Mouse (Mus musculus) forebrain, embryonic 13.5 days (tissue): ENCODE data around the gene Srcin1. TPM values are rescaled to one million over a fixed set of nuclear protein-coding genes. Genes with fewer than 3 reads are reported as not detected.
A peak's percentile ranks its signal among the peaks of the same experiment; 100 is the strongest.

Experiments
- ATAC-seq: fragments of 200-750 bp; cut with Nextera tagmentation; 2 replicates; pipeline ENCODE4 v1.8.0; 2017
- H3K27ac ChIP-seq: fragments of 300-500 bp; sonication (generic); 2 replicates; pipeline ENCODE4 v1.5.1; 2015; ENCODE audit warnings: inconsistent platforms, mild to moderate bottlenecking, moderate library complexity
- H3K27me3 ChIP-seq: fragments of 300-500 bp; sonication (generic); 2 replicates; pipeline ENCODE4 v1.6.1; 2015; ENCODE audit warnings: mild to moderate bottlenecking, inconsistent platforms
- H3K36me3 ChIP-seq: fragments of 300-500 bp; sonication (generic); 2 replicates; pipeline ENCODE4 v1.6.1; 2015; ENCODE audit warnings: mild to moderate bottlenecking, inconsistent platforms; ENCODE audit not compliant: poor library complexity, severe bottlenecking
- H3K4me1 ChIP-seq: fragments of 300-500 bp; sonication (generic); 2 replicates; pipeline ENCODE4 v1.6.1; 2015; ENCODE audit warnings: inconsistent platforms
- H3K4me2 ChIP-seq: fragments of 300-500 bp; sonication (generic); 2 replicates; pipeline ENCODE4 v1.6.1; 2015; ENCODE audit warnings: inconsistent platforms, mild to moderate bottlenecking, moderate library complexity
- H3K4me3 ChIP-seq: fragments of 300-500 bp; sonication (generic); 2 replicates; pipeline ENCODE4 v1.5.1; 2015; ENCODE audit warnings: mild to moderate bottlenecking, inconsistent platforms
- H3K9ac ChIP-seq: fragments of 300-500 bp; sonication (generic); 2 replicates; pipeline ENCODE4 v1.6.1; 2015; ENCODE audit warnings: mild to moderate bottlenecking, inconsistent platforms
- H3K9me3 ChIP-seq: fragments of 300-500 bp; sonication (generic); replicated peaks from 2 replicates; pipeline ENCODE4 v1.6.1; 2016; ENCODE audit warnings: inconsistent platforms
- WGBS: fragments of 180-500 bp; shearing (Covaris S2); methylation state at CpG from one replicate; pipeline ENCODE4 v1.1.7; 2015; 5-methylcytosine and 5-hydroxymethylcytosine counted together
- polyA plus RNA-seq: library from polyadenylated mRNA; unstranded; fragments of >200 nt; fragmentation: Nextera tagmentation; extraction: Ambion mirVana; gene quantifications from 2 replicates; pipeline ENCODE4 v1.2.1, GENCODE M21; 2015

Srcin1 gene
- polyA plus RNA-seq, 1 experiment from 2014 or later: 5.6 TPM

DNA sequence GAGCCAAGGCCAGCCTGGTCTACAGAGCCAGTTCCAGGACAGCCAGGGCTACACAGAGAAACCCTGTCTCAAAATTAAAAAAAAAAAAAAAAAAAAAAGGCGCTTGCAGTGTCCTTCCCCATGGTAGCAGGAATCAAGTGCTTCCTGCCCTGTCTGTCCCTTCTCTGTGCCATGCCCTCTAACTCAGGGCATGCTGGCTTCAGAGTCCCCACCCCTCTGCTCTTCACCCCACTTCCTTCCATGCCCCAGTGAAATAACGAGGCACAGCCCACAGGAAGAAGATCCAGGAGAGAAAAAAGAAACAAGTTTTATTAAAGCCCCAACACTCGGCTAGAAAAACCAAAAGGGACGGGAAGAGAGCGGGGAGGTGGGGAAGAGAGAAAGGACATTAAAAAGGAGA, 66.9 kb downstream of the Srcin1 start:
- no peaks in the 10 kb centered on the region for H3K36me3 ChIP-seq
- peaks cover 18% of the 10 kb centered on the region for H3K4me1 ChIP-seq
- no peaks in the 10 kb centered on the region for H3K27me3 ChIP-seq
- H3K4me2 ChIP-seq: no peak overlapping the region
- no peak overlapping the region for H3K4me3 ChIP-seq
- no peak overlapping the region for H3K27ac ChIP-seq
- no peaks in the 10 kb centered on the region for H3K9me3 ChIP-seq
- WGBS: 50% methylated on average over 4 of the region's 5 CpGs
- no peak for ATAC-seq
- H3K9ac ChIP-seq: no peak overlapping the region

DNA sequence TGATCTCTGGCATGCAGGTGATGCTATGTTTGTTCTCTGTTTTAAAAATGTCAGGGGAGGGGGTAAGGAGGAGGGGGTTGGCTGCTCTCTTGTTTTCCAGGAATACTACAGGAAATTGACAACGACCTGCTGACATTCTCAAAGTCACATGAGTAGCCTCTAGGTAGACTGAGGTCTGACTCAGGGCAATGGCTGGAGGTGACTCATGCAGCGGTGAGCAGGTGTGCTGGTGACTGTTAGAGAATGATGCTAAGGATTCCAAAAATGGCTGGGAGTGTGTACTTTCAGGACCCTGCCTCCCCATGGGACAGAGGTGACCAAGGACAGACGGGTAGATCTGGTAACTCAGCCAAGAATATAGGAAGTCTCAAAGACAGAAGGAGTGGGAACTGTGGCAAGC, 67.8 kb downstream of the Srcin1 start:
- WGBS: 90% methylated on average over 3 of the region's 3 CpGs
- Histone ChIP-seq H3K4me1 (peaks cover 18% of the 10 kb centered on the region), H3K9me3 (no peaks in the 10 kb centered on the region), H3K27ac (no peak overlapping the region), H3K4me2 (no peak overlapping the region), H3K4me3 (no peak overlapping the region), H3K27me3 (no peaks in the 10 kb centered on the region), H3K36me3 (no peaks in the 10 kb centered on the region), H3K9ac (no peak overlapping the region)
- no peak for ATAC-seq

DNA sequence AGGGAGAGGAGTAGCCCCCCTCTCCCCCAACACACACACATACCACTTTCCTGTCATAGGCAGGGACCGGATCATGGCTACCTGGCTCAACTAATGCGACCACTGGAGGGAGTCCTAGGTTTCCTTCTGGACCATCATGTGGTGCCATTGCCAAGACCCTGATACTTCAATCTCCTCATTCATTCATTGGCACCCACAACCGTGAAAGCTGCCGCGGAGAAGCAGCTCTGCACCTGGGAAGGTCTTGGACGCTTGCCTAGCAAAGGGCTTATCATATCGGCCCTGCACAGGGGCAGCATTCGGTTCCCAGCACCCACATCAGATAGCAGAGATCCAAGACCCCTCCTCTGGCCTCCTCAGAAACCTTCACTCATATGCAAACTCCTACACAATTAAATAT, 69.7 kb downstream of the Srcin1 start:
- no peak for ATAC-seq
- Histone ChIP-seq H3K27me3 (peaks cover 16% of the 10 kb centered on the region), H3K9ac (no peak overlapping the region), H3K4me1 (peaks cover 18% of the 10 kb centered on the region), H3K9me3 (no peaks in the 10 kb centered on the region), H3K36me3 (no peaks in the 10 kb centered on the region), H3K4me3 (no peak overlapping the region), H3K4me2 (no peak overlapping the region), H3K27ac (no peak overlapping the region)
- WGBS: 59% methylated on average over 8 of the region's 8 CpGs

DNA sequence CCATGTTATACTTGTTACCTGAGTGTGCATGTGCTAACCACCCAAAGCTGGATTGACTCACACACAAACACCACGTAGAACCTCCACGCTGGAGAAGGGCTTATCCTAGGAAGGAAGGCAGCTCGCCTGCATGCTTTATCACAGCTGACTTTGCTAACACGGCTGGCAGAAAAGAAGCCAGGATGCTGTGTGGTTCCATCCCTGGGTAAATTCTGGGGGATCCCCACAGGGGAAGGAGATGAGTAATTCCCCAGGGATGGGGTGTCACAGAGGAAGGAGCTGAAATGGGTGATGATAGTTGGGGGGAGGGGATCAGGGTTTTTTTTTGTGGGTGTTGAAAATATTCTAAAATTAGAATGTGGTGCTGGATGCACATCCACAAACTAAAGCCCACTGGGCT, 70.2 kb downstream of the Srcin1 start:
- WGBS: 85% methylated on average over 4 of the region's 4 CpGs
- Histone ChIP-seq H3K27ac (no peak overlapping the region), H3K9ac (no peak overlapping the region), H3K4me2 (no peak overlapping the region), H3K4me3 (no peak overlapping the region), H3K36me3 (no peaks in the 10 kb centered on the region), H3K9me3 (no peaks in the 10 kb centered on the region), H3K27me3 (peaks cover 22% of the 10 kb centered on the region), H3K4me1 (peaks cover 18% of the 10 kb centered on the region)
- ATAC-seq: no peak

DNA sequence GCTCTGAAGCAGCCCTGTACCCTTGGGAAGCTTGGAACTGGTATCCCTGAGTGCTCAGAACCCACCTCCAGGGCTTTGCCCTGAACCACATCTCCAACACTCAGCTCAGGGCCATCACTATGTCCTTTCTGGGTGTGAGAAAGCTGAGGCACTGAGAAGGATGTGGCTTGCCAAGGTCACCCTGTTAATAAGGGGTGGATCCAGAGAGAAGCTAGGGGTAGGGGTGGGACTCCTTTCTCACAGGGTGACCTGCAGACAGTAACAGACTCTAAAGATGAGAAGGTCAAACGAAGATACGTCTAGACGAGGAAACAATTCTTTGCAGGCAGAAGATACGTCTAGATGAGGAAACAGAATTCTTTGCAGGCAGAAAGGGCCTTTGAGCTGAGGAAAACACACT, 73.1 kb downstream of the Srcin1 start:
- 84% methylated on average over 4 of the region's 4 CpGs for WGBS

DNA sequence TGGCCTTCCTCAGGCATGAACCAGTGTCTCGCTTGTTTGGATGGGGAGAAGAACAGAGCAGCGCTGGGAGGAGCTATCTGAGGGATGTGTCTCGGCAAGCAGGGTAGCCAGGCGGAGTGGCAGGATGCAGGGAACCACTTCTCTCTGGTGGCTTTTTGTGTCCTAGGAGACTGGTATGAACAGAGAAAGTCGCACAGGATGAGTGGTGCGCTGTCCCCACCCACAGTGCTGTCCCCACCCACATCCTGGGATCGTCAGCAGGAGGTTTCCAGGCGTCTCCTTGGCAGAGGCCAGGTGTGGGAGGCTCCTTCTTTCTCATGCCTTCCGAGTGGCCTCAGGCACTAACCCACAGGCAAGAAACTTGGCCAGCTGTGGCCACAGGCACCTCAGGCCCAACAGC, 73.6 kb downstream of the Srcin1 start:
- Histone ChIP-seq H3K4me1 (peaks cover 13% of the 10 kb centered on the region), H3K36me3 (peaks cover 3% of the 10 kb centered on the region; the same call in 1 of the 2 replicates), H3K9me3 (no peaks in the 10 kb centered on the region), H3K4me2 (no peak overlapping the region), H3K4me3 (no peak overlapping the region), H3K9ac (no peak overlapping the region; the same call in 1 of the 2 replicates), H3K27ac (no peak overlapping the region), H3K27me3 (peaks cover 56% of the 10 kb centered on the region)
- 38% methylated on average over 9 of the region's 9 CpGs for WGBS
- no peak for ATAC-seq

More for the DNA sequence above, 73.1 kb downstream of the Srcin1 start:
- no peak for ATAC-seq
- H3K4me2 ChIP-seq: no peak overlapping the region
- no peak overlapping the region for H3K4me3 ChIP-seq
- no peak overlapping the region for H3K9ac ChIP-seq
- H3K9me3 ChIP-seq: no peaks in the 10 kb centered on the region
- peaks cover 3% of the 10 kb centered on the region; the same call in 1 of the 2 replicates for H3K36me3 ChIP-seq
- H3K27me3 ChIP-seq: peaks cover 51% of the 10 kb centered on the region
- H3K4me1 ChIP-seq: peaks cover 13% of the 10 kb centered on the region
- no peak overlapping the region for H3K27ac ChIP-seq

DNA sequence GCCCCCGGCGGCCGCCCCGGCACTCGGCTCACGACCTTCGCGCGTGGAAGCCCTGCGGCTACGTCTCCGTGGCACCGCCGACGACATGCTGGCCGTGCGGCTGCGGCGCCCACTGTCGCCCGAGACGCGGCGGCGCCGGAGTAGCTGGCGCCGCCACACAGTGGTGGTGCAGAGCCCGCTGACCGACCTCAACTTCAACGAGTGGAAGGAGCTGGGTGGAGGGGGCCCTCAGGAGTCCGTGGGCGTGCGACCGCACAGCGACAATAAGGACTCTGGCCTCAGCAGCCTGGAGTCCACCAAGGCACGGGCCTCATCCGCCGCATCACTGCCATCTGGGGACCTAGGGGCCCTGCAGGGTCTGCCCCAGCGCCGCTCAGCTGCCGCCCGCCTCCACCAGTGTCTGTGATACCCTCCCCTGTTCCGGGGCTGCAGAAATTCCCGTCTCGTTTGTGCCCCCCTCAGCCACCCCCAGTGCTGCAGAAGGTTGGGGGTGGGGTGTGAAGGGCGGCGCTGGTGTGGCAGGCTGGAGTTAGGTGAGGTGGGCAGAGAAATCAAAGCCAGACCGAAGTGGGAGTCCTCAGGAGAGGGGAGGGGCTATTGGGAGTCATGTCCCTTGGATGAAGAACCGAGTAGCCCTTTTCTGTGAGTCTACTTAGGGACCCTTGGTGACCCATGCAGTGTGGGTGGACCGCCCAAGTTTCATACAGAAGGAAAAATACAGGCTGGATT, 75.1 kb downstream of the Srcin1 start:
- H3K27me3 ChIP-seq: peaks cover 66% of the 10 kb centered on the region
- peak overlapping the region; percentile 60 for H3K9ac ChIP-seq
- H3K36me3 ChIP-seq: peaks cover 3% of the 10 kb centered on the region; the same call in 1 of the 2 replicates
- peaks cover 13% of the 10 kb centered on the region for H3K4me1 ChIP-seq
- H3K4me2 ChIP-seq: peak overlapping the region; percentile 73
- ATAC-seq: peak; percentile 48
- peak overlapping the region; percentile 43 for H3K4me3 ChIP-seq
- 5% methylated on average over 47 of the region's 51 CpGs for WGBS
- H3K9me3 ChIP-seq: no peaks in the 10 kb centered on the region
- H3K27ac ChIP-seq: no peak overlapping the region

DNA sequence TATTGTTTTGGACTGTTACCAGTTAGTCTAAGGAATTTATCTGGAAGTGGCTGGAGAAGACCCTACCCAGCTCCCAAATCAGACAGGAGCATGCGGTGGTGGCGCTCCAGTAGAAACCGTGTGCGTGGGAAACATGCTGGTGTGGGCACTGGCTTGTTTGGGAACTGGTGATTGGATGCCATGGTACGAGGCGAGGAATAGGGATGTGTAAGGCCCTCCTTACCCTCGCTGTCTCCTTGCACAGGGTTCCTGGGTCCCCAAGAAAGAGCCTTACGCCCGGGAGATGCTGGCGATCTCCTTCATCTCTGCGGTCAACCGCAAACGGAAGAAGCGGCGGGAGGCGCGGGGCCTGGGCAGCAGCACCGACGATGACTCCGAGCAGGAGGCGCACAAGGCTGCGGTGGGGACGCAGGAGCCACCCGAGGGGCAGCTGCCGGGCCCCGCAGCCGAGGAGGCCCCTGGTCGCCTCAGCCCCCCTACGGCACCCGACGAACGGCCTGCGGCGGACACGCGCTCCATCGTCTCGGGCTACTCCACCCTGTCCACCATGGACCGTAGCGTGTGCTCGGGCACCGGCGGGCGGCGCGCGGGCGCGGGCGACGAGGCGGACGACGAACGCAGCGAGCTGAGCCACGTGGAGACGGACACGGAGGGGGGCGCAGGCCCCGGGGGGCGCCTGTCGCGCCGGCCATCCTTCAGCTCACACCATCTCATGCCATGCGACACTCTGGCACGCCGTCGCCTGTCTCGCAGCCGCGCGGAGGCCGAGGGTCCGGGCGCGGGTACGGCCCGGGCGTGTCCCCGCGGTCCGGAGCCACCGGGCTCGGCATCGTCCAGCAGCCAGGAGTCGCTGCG, 75.9 kb downstream of the Srcin1 start, which contains the start of gene 4933428G20Rik:
TSS of gene 4933428G20Rik (minus strand) at position 476 of the 855 bp plus-strand sequence.
- peaks cover 3% of the 10 kb centered on the region; the same call in 1 of the 2 replicates for H3K36me3 ChIP-seq
- ATAC-seq: peak; percentile 29; the same call in 1 of the 2 replicates
- peaks cover 13% of the 10 kb centered on the region for H3K4me1 ChIP-seq
- H3K9ac ChIP-seq: peak within 1 kb of the TSS; percentile 60
- no peaks in the 10 kb centered on the region for H3K9me3 ChIP-seq
- peak within 1 kb of the TSS; percentile 73 for H3K4me2 ChIP-seq
- H3K4me3 ChIP-seq: peak within 1 kb of the TSS; percentile 43
- peaks cover 68% of the 10 kb centered on the region for H3K27me3 ChIP-seq
- WGBS: 5% methylated on average over 85 of the region's 88 CpGs
- H3K27ac ChIP-seq: no peak within 1 kb of the TSS

DNA sequence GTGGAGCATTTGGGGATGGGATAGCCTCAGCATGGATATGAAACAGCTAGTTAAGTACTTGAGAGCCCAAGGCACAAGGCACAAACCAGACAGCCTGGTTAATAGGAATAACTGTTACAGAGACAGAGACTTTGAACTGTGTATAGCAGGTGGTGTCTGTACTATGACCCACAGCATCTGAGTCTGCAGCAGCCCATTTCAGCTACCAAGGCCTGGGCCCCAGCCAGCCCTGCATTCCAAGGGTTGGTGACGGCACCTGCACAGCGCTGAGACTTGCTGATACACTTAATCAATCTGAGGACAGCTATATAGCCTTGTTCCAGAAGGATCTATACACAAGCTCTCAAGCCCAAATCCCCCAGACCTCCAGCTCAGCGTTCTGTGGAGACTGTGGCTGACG, 78.4 kb downstream of the Srcin1 start:
- Histone ChIP-seq H3K27ac (no peak overlapping the region), H3K27me3 (peaks cover 64% of the 10 kb centered on the region), H3K4me2 (no peak overlapping the region), H3K4me3 (no peak overlapping the region), H3K9ac (no peak overlapping the region), H3K9me3 (no peaks in the 10 kb centered on the region), H3K36me3 (peaks cover 11% of the 10 kb centered on the region), H3K4me1 (peaks cover 13% of the 10 kb centered on the region)
- 87% methylated on average over 4 of the region's 4 CpGs for WGBS
- no peak for ATAC-seq

DNA sequence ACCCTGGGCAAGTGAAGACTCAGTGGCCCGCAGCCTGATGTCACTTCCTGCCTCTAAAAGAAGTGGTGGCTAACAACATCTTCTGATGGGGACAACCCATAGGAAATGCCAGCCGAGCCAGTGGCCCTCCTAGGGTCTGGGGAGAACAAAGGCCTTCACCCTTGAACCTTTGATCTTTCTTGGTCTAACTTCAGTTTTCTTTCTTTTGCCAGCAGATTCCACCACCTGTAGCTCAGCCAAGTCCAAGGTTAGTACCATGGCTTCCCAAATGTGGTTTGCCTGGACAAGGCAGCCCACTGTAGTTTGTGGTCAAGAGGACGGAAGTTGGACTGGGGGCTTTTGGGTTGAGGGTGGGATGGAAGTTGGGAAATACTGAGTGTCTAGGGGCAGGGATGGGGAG, 83.2 kb downstream of the Srcin1 start:
- Histone ChIP-seq H3K9ac (no peak overlapping the region), H3K27ac (no peak overlapping the region), H3K27me3 (peaks cover 23% of the 10 kb centered on the region), H3K9me3 (no peaks in the 10 kb centered on the region), H3K4me1 (no peaks in the 10 kb centered on the region), H3K36me3 (peaks cover 9% of the 10 kb centered on the region), H3K4me3 (no peak overlapping the region), H3K4me2 (no peak overlapping the region)
- no peak for ATAC-seq
- 82% methylated on average over 3 of the region's 3 CpGs for WGBS

DNA sequence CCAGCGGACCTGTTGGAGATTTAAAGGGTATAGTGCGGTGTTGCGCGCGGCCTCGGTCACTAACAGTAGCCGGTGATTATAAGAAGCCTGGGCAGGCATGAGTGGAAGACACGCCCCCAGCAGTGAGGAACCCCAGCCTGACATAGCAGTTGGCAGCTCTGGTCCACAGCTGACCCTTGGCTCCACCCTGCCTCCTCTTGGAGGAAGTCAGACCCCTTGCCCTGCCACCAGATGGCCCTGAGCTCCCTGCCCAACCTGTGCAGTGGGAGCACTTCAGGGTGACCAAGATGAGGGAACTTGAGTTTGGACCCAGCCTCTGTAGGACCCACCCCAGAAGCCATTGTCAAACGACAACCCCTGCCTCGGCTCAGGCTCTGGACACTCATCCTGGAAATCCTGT, 84.3 kb downstream of the Srcin1 start:
- no peak for ATAC-seq
- no peak overlapping the region for H3K4me3 ChIP-seq
- no peak overlapping the region for H3K9ac ChIP-seq
- peaks cover 12% of the 10 kb centered on the region for H3K36me3 ChIP-seq
- H3K4me1 ChIP-seq: no peaks in the 10 kb centered on the region
- 77% methylated on average over 10 of the region's 10 CpGs for WGBS
- no peak overlapping the region for H3K27ac ChIP-seq
- no peak overlapping the region for H3K4me2 ChIP-seq
- H3K9me3 ChIP-seq: no peaks in the 10 kb centered on the region
- H3K27me3 ChIP-seq: 0 out of 2 replicates have a peak, but pooled peaks cover 11% of the 10 kb centered on the region
